ENCODE assay signal across 9 mouse cellular contexts in genomic region chr3:41107600-41108305, GRCm38 (mm10). TPM values are rescaled to one million over a fixed set of nuclear protein-coding genes. Genes with fewer than 3 reads are reported as not detected.
A peak's percentile ranks its signal among the peaks of the same experiment; 100 is the strongest.
DNase-seq lines count a peak whose midpoint lies in the region; ATAC-seq and TF ChIP-seq lines count a peak whose summit lies in the region.
"Had no signal": no experiment of that assay in that cellular context is flagged by ENCODE, and none has a peak within 500 bp of the region (broad histone marks: within the 10 kb centered on the region; RNA-seq: fewer than 3 reads in every experiment).

No protein-coding gene starts in this region.

- H3K27ac ChIP-seq in heart, embryonic 13.5 days (replicated peaks): no peak overlapping the region
- no peak overlapping the region for H3K27ac ChIP-seq in liver, adult 2 months (replicated peaks; ENCODE audit: insufficient read depth, low read depth, low read length)
- H3K27ac ChIP-seq in hindbrain, embryonic 12.5 days: no peak overlapping the region
- H3K27ac ChIP-seq: midbrain, embryonic 15.5 days had no signal

- WGBS in heart, embryonic 13.5 days: 60% methylated on average over 14 of the region's 14 CpGs
- 61% methylated on average over 14 of the region's 14 CpGs for WGBS in liver, adult 2 months
- WGBS in hindbrain, embryonic 12.5 days: 73% methylated on average over 14 of the region's 14 CpGs

- H3K9ac ChIP-seq in heart, embryonic 13.5 days: no peak overlapping the region
- H3K9ac ChIP-seq in liver, adult 2 months (ENCODE audit: low read depth, low read length): peak overlapping the region; percentile 17; the same call in 1 of the 2 replicates
- no peak overlapping the region for H3K9ac ChIP-seq in hindbrain, embryonic 12.5 days
- H3K9ac ChIP-seq: midbrain, embryonic 15.5 days had no signal

- TF ChIP-seq CTCF in liver, adult 2 months (IDR thresholded peaks at IDR 0.05; ENCODE audit: low read depth, low read length): no peak

- H3K36me3 ChIP-seq in heart, embryonic 13.5 days: no peaks in the 10 kb centered on the region
- H3K36me3 ChIP-seq in liver, adult 2 months (ENCODE audit: control insufficient read depth, insufficient read depth, low read length): no peaks in the 10 kb centered on the region
- H3K36me3 ChIP-seq in hindbrain, embryonic 12.5 days: no peaks in the 10 kb centered on the region
- H3K36me3 ChIP-seq: midbrain, embryonic 15.5 days had no signal

- no peak for ATAC-seq in heart, embryonic 13.5 days (ENCODE audit: extremely low read depth, insufficient number of reproducible peaks, low FRiP score, low TSS enrichment)
- ATAC-seq in hindbrain, embryonic 12.5 days (ENCODE audit: low FRiP score): no peak
- ATAC-seq: midbrain, embryonic 15.5 days had no signal

- no peak overlapping the region for H3K4me3 ChIP-seq in heart, embryonic 13.5 days
- H3K4me3 ChIP-seq in liver, adult 2 months (ENCODE audit: insufficient read depth, low read depth, low read length): no peak overlapping the region
- no peak overlapping the region for H3K4me3 ChIP-seq in hindbrain, embryonic 12.5 days
- H3K4me3 ChIP-seq: midbrain, embryonic 15.5 days had no signal

- no peaks in the 10 kb centered on the region for H3K79me2 ChIP-seq in liver, adult 2 months (ENCODE audit: control insufficient read depth, insufficient read depth, low read length)

- peak overlapping the region; percentile 29; the same call in 1 of the 2 replicates for H3K4me2 ChIP-seq in heart, embryonic 13.5 days
- H3K4me2 ChIP-seq in hindbrain, embryonic 12.5 days (replicated peaks): no peak overlapping the region
- H3K4me2 ChIP-seq: midbrain, embryonic 15.5 days had no signal

- H3K9me3 ChIP-seq in heart, embryonic 13.5 days: no peaks in the 10 kb centered on the region
- H3K9me3 ChIP-seq in hindbrain, embryonic 12.5 days (replicated peaks): no peaks in the 10 kb centered on the region
- H3K9me3 ChIP-seq: midbrain, embryonic 15.5 days had no signal

- DNase-seq in heart, adult 18-20 months: no peak
- peak; percentile 18 for DNase-seq in thymus, postnatal 14 days
- no peak for DNase-seq in thymus, postnatal 0 days (ENCODE audit: low spot score)
- DNase-seq in liver, adult 2 months (ENCODE audit: extremely low read depth, low read depth, low spot score): no peak
- DNase-seq in thymus, postnatal 36 days: peak; percentile 4 to 18
- no peak for DNase-seq in B cell, adult 2 months

- no peak for TF ChIP-seq POLR2A in liver, adult 2 months (IDR thresholded peaks at IDR 0.05; ENCODE audit: extremely low read depth, insufficient read depth, low read length)

- H3K27me3 ChIP-seq in heart, embryonic 13.5 days (replicated peaks): no peaks in the 10 kb centered on the region
- peaks cover 2% of the 10 kb centered on the region; the same call in 1 of the 2 replicates for H3K27me3 ChIP-seq in liver, adult 2 months (ENCODE audit: control insufficient read depth, insufficient read depth, low read length)
- no peaks in the 10 kb centered on the region for H3K27me3 ChIP-seq in hindbrain, embryonic 12.5 days
- H3K27me3 ChIP-seq: midbrain, embryonic 15.5 days had no signal

- H3K4me1 ChIP-seq in heart, embryonic 13.5 days: peaks cover 13% of the 10 kb centered on the region
- no peaks in the 10 kb centered on the region for H3K4me1 ChIP-seq in liver, adult 2 months (ENCODE audit: control insufficient read depth, insufficient read depth, low read length)
- H3K4me1 ChIP-seq in hindbrain, embryonic 12.5 days: no peaks in the 10 kb centered on the region
- H3K4me1 ChIP-seq: midbrain, embryonic 15.5 days had no signal

RNA-seq across cellular contexts. Expression of gene Pgrmc2, which starts 24.9 kb away (rescaled TPM):
- 43.0 and 44.4 TPM in 2 replicates for polyA plus RNA-seq in heart, embryonic 13.5 days (2015; fragmentation: Nextera tagmentation; extraction: Ambion mirVana)
- total RNA-seq in heart, adult 18-20 months (2021): 10 to 100 TPM; 32.7 to 37.6 TPM
- 21.2 and 23.8 TPM in 2 replicates for polyA plus RNA-seq in thymus, postnatal 0 days (2015; fragmentation: Nextera tagmentation; extraction: Ambion mirVana)
- 18.3 and 21.2 TPM in 2 replicates for total RNA-seq in liver, adult 2 months (2014; rRNA removed)
- 19.9 and 24.5 TPM in 2 replicates for polyA plus RNA-seq in liver, adult 2 months (2012; rRNA removed)
- polyA plus RNA-seq in hindbrain, embryonic 12.5 days (2016; fragmentation: Nextera tagmentation; extraction: Ambion mirVana): 43.7 and 46.1 TPM in 2 replicates

Comparison
In these comparisons a context has a peak if more than half of its experiments do, and no peak if none do; other contexts are left out.
1. DNase-seq: peak in thymus, postnatal 14 days (single experiment) and thymus, postnatal 36 days (2 of 2); none in heart, adult 18-20 months (0 of 2), thymus, postnatal 0 days (single experiment), liver, adult 2 months (single experiment) and B cell, adult 2 months (0 of 2).